24 mouse cellular contexts compared by ENCODE assay signal in genomic region chr10:111080322-111080721, GRCm38 (mm10).
DNase-seq lines count a peak whose midpoint lies in the region; ATAC-seq and TF ChIP-seq lines count a peak whose summit lies in the region.
"Had no signal": no experiment of that assay in that cellular context is flagged by ENCODE, and none has a peak within 500 bp of the region (broad histone marks: within the 10 kb centered on the region; RNA-seq: fewer than 3 reads in every experiment).

No protein-coding gene starts in this region.

- TF ChIP-seq POLR2A in brain, embryonic 14.5 days (IDR thresholded peaks at IDR 0.05; ENCODE audit: borderline replicate concordance, extremely low read depth, insufficient read depth, insufficient read length, poor library complexity, severe bottlenecking): no peak

- no peak for TF ChIP-seq CTCF in brain, embryonic 14.5 days (IDR thresholded peaks at IDR 0.05; ENCODE audit: borderline replicate concordance, extremely low read depth, insufficient read depth, insufficient read length)
- no peak for TF ChIP-seq CTCF in hindbrain, postnatal 0 days (IDR thresholded peaks at IDR 0.05; ENCODE audit: low read depth)

- H3K9ac ChIP-seq in hindbrain, embryonic 14.5 days: no peak overlapping the region
- no peak overlapping the region for H3K9ac ChIP-seq in hindbrain, embryonic 11.5 days (ENCODE audit: low read depth, low read length)
- no peak overlapping the region for H3K9ac ChIP-seq in hindbrain, postnatal 0 days (replicated peaks; ENCODE audit: low read length)
- H3K9ac ChIP-seq: embryonic facial prominence, embryonic 12.5 days; neural tube, embryonic 13.5 days had no signal

- no peak overlapping the region for H3K4me2 ChIP-seq in hindbrain, embryonic 14.5 days (replicated peaks)
- no peak overlapping the region for H3K4me2 ChIP-seq in hindbrain, embryonic 11.5 days (replicated peaks; ENCODE audit: low read depth, low read length)
- no peak overlapping the region for H3K4me2 ChIP-seq in hindbrain, postnatal 0 days (ENCODE audit: low read depth, low read length)
- H3K4me2 ChIP-seq: embryonic facial prominence, embryonic 12.5 days; heart, embryonic 11.5 days; liver, embryonic 11.5 days; neural tube, embryonic 13.5 days had no signal

- no peaks in the 10 kb centered on the region for H3K36me3 ChIP-seq in hindbrain, embryonic 14.5 days (replicated peaks; ENCODE audit: control insufficient read depth, insufficient read depth)
- no peaks in the 10 kb centered on the region for H3K36me3 ChIP-seq in hindbrain, embryonic 11.5 days (ENCODE audit: control insufficient read depth, insufficient read depth, low read length)
- H3K36me3 ChIP-seq in hindbrain, postnatal 0 days (ENCODE audit: insufficient read depth, low read length): no peaks in the 10 kb centered on the region
- H3K36me3 ChIP-seq: embryonic facial prominence, embryonic 12.5 days; limb, embryonic 10.5 days; neural tube, embryonic 13.5 days had no signal

- DNase-seq in hindbrain, embryonic 14.5 days (ENCODE audit: low spot score): no peak
- no peak for DNase-seq in hindbrain, embryonic 11.5 days (ENCODE audit: low spot score)
- DNase-seq in MN1 (ENCODE audit: low spot score): peak; percentile 30
- DNase-seq in brain, embryonic 14.5 days (ENCODE audit: low read depth): peak; percentile 79
- DNase-seq in hindbrain, postnatal 0 days (ENCODE audit: low spot score): peak; percentile 47
- no peak for DNase-seq in heart, adult 18-20 months
- no peak for DNase-seq in left cerebral cortex, adult 8-10 months (ENCODE audit: low spot score in 2 of 2)
- DNase-seq: B cell, adult 2 months; cerebellum, adult 8-10 months; gastrocnemius, postnatal 36 days; heart, postnatal 10 days; kidney, adult 2 months; kidney, postnatal 25 days; lung, adult 18-20 months; lung, postnatal 14 days; right cerebral cortex, postnatal 14 days; spleen, adult 18-20 months; thymus, postnatal 4 days had no signal

- H3K4me1 ChIP-seq in hindbrain, embryonic 14.5 days (replicated peaks; ENCODE audit: control insufficient read depth, insufficient read depth, low read length): no peaks in the 10 kb centered on the region
- H3K4me1 ChIP-seq in hindbrain, embryonic 11.5 days (replicated peaks; ENCODE audit: control insufficient read depth, insufficient read depth, low read length): no peaks in the 10 kb centered on the region
- H3K4me1 ChIP-seq in hindbrain, postnatal 0 days (ENCODE audit: insufficient read depth, low read length): no peaks in the 10 kb centered on the region
- H3K4me1 ChIP-seq: embryonic facial prominence, embryonic 12.5 days; limb, embryonic 10.5 days had no signal

- peak; percentile 60; the same call in 1 of the 2 replicates for ATAC-seq in hindbrain, embryonic 14.5 days (ENCODE audit: low FRiP score)
- ATAC-seq in hindbrain, embryonic 11.5 days (ENCODE audit: low FRiP score): no peak
- no peak for ATAC-seq in hindbrain, postnatal 0 days

- H3K27ac ChIP-seq in hindbrain, embryonic 14.5 days: no peak overlapping the region
- no peak overlapping the region for H3K27ac ChIP-seq in hindbrain, embryonic 11.5 days (ENCODE audit: low read depth, low read length)
- H3K27ac ChIP-seq in hindbrain, postnatal 0 days: no peak overlapping the region
- H3K27ac ChIP-seq: embryonic facial prominence, embryonic 12.5 days; left cerebral cortex, adult 2 months; limb, embryonic 10.5 days; neural tube, embryonic 13.5 days had no signal

- no peak overlapping the region for H3K4me3 ChIP-seq in hindbrain, embryonic 14.5 days (replicated peaks; ENCODE audit: low read length)
- H3K4me3 ChIP-seq in hindbrain, embryonic 11.5 days (ENCODE audit: low read depth, low read length): no peak overlapping the region
- no peak overlapping the region for H3K4me3 ChIP-seq in hindbrain, postnatal 0 days (ENCODE audit: low read length)
- H3K4me3 ChIP-seq: embryonic facial prominence, embryonic 12.5 days; left cerebral cortex, adult 2 months; limb, embryonic 10.5 days; neural tube, embryonic 13.5 days had no signal

- 55% methylated on average over 10 of the region's 10 CpGs for WGBS in hindbrain, embryonic 14.5 days
- WGBS in hindbrain, embryonic 11.5 days: 91% methylated on average over 10 of the region's 10 CpGs
- WGBS in hindbrain, postnatal 0 days: 37% methylated on average over 10 of the region's 10 CpGs

- H3K27me3 ChIP-seq in hindbrain, embryonic 14.5 days (ENCODE audit: control insufficient read depth, insufficient read depth, low read length): no peaks in the 10 kb centered on the region
- no peaks in the 10 kb centered on the region for H3K27me3 ChIP-seq in hindbrain, embryonic 11.5 days (ENCODE audit: control insufficient read depth, insufficient read depth, low read length)
- no peaks in the 10 kb centered on the region for H3K27me3 ChIP-seq in hindbrain, postnatal 0 days (ENCODE audit: insufficient read depth, low read length)
- H3K27me3 ChIP-seq: embryonic facial prominence, embryonic 12.5 days; neural tube, embryonic 13.5 days had no signal

- no peaks in the 10 kb centered on the region for H3K9me3 ChIP-seq in hindbrain, embryonic 14.5 days (ENCODE audit: control insufficient read depth, low read length)
- no peaks in the 10 kb centered on the region for H3K9me3 ChIP-seq in hindbrain, embryonic 11.5 days (ENCODE audit: control insufficient read depth, low read length)
- no peaks in the 10 kb centered on the region for H3K9me3 ChIP-seq in hindbrain, postnatal 0 days (ENCODE audit: low read length)
- H3K9me3 ChIP-seq: embryonic facial prominence, embryonic 12.5 days; limb, embryonic 10.5 days; neural tube, embryonic 13.5 days had no signal

Comparison
In these comparisons a context has a peak if more than half of its experiments do, and no peak if none do; other contexts are left out.
1. DNase-seq: peak in MN1 (single experiment), brain, embryonic 14.5 days (single experiment) and hindbrain, postnatal 0 days (single experiment); none in hindbrain, embryonic 14.5 days (single experiment), hindbrain, embryonic 11.5 days (single experiment), heart, adult 18-20 months (0 of 2) and left cerebral cortex, adult 8-10 months (0 of 2).